Mouse (Mus musculus): ENCODE measurements around the gene 2010106E10Rik. TPM values are rescaled to one million over a fixed set of nuclear protein-coding genes. Genes with fewer than 3 reads are reported as not detected.

2010106E10Rik gene
- polyA plus RNA-seq, 1 experiment from 2014 or later = 0.20 TPM

Other genes starting within 250 kb of the 2010106E10Rik start
- 16.5 and 19.1 TPM in 2 replicates for gene Apool, start 183.9 kb upstream of the 2010106E10Rik start, polyA plus RNA-seq (2014; fragmentation: Nextera tagmentation; extraction: Ambion mirVana)
- gene Satl1, start 88.5 kb upstream of the 2010106E10Rik start, polyA plus RNA-seq (2014; fragmentation: Nextera tagmentation; extraction: Ambion mirVana) = not detected in 2 replicates
- 41.0 and 44.8 TPM in 2 replicates for gene Zfp711, start 105.3 kb downstream of the 2010106E10Rik start, polyA plus RNA-seq (2014; fragmentation: Nextera tagmentation; extraction: Ambion mirVana)
- 0.16 and 0.19 TPM in 2 replicates for gene Pof1b, start 203.4 kb downstream of the 2010106E10Rik start, polyA plus RNA-seq (2014; fragmentation: Nextera tagmentation; extraction: Ambion mirVana)